Mouse (Mus musculus) erythroblast, embryonic 14.5 days (primary cell): ENCODE data around the gene Kansl2. TPM values are rescaled to one million over a fixed set of nuclear protein-coding genes. Genes with fewer than 3 reads are reported as not detected.

ENCODE experiments used
- H3K27me3 ChIP-seq: 2 replicates; pipeline ENCODE4 v1.6.1; 2012; ENCODE audit warnings: inconsistent platforms; ENCODE audit not compliant: control insufficient read depth
- H3K36me3 ChIP-seq: 2 replicates; pipeline ENCODE4 v1.6.1; 2012; ENCODE audit warnings: mild to moderate bottlenecking, inconsistent platforms; ENCODE audit not compliant: control insufficient read depth
- H3K4me1 ChIP-seq: 2 replicates; pipeline ENCODE4 v1.6.1; 2012; ENCODE audit warnings: inconsistent platforms; ENCODE audit not compliant: control insufficient read depth
- H3K4me3 ChIP-seq: replicated peaks from 2 replicates; pipeline ENCODE3; 2012; ENCODE audit warnings: moderate library complexity, mild to moderate bottlenecking, inconsistent platforms
- H3K9me3 ChIP-seq: 2 replicates; pipeline ENCODE4 v1.6.1; 2012; ENCODE audit warnings: low read length, inconsistent platforms, mixed read lengths; ENCODE audit not compliant: control insufficient read depth
- GATA1 ChIP-seq: IDR thresholded peaks from 2 replicates; pipeline ENCODE4 v1.6.1; 2012; ENCODE audit warnings: low read length, inconsistent platforms, mixed read lengths
- TAL1 ChIP-seq: IDR thresholded peaks from 3 replicates; pipeline ENCODE4 v1.6.1; 2012; ENCODE audit warnings: low read length, inconsistent platforms, mixed read lengths
- polyA plus RNA-seq: library from polyadenylated mRNA; stranded (reverse); fragments of >175 nt; gene quantifications from 2 replicates; pipeline ENCODE4 v1.2.3, GENCODE M21; 2012

Kansl2 gene
- polyA plus RNA-seq, 1 experiment, result 2.3 TPM

DNA sequence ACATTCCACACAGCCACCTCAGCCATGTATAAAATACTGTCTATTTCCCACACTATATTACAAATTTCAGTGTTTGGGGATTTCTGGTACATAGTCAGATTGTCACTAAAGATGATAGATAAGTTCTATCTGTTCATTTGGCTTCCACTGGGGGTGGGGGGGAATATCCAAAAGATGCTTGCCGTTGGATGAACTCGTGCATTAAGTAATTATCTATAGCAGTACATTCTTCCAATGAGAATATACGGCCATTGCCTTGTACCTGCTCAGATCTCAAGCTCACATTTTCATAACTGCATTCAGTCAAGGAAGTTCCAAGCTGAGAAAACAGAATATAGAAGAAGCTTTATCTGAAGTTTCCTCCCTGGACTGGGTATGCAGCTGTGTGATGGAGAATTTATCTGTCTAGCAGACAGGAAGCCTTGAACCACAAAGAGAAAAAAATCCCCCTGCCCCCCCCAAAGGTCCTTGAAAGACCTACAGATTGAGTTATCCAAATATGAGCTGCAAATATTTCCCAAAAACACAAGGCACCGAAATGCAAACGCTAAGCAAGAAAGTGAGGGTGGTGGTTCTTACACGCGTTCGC lies 47.5 kb downstream of the Kansl2 start:
- TF ChIP-seq TAL1 (no peak), GATA1 (no peak)
- no peaks in the 10 kb centered on the region for H3K27me3 ChIP-seq
- H3K4me3 ChIP-seq, result no peak overlapping the region

DNA sequence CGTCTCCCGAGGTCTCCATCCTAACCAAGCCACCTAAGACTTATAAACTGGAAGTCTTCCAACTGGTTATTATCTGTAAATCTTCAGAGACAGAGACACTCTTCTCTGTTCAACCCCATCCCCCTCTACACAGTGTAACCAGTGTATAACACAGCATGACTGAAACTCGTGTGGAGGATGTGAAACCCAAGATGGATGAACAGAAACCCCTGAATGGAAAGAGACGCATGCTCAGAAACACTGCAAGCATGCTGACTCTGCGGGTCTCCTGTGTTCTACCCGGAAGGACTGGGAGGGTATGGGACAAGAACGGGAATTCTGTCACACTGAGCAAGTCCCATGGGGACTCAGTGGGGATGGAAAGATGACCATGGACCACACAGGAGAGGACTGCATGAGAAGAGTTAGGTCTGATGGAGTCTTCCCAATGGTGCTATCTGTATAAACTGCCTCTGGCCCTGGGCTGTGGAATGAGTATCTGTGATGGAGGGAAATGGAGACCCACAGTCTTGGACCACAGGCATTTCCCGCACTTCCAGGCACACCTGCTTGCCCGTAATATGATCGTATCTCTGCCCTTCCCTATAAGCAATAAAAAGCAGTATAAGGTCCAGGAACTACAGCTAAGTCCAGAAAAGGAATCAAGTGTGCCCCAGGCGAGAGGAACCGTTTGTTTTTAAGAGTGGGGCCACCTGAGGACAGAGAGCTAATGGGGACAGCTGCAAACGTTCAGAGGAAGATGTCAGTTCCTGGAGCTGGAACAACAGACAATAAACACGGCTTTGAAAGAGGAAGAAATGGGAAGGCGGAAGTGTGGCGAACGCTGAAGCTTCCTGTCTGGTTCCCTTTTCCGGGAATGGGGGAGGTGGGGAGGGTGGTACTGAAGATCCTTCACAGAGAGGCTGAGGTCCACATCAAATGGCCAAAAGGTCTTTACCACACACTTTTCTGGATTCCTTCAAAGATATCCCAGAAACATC lies 49.9 kb downstream of the Kansl2 start:
- no peaks in the 10 kb centered on the region for H3K36me3 ChIP-seq
- no peak overlapping the region for H3K4me3 ChIP-seq
- H3K4me1 ChIP-seq, result peaks cover 4% of the 10 kb centered on the region
- no peaks in the 10 kb centered on the region for H3K27me3 ChIP-seq
- no peak for TF ChIP-seq TAL1
- peaks cover 7% of the 10 kb centered on the region for H3K9me3 ChIP-seq

More for the DNA sequence above, 47.5 kb downstream of the Kansl2 start:
- Histone ChIP-seq H3K36me3 (no peaks in the 10 kb centered on the region), H3K4me1 (peaks cover 4% of the 10 kb centered on the region), H3K9me3 (peaks cover 7% of the 10 kb centered on the region)

DNA sequence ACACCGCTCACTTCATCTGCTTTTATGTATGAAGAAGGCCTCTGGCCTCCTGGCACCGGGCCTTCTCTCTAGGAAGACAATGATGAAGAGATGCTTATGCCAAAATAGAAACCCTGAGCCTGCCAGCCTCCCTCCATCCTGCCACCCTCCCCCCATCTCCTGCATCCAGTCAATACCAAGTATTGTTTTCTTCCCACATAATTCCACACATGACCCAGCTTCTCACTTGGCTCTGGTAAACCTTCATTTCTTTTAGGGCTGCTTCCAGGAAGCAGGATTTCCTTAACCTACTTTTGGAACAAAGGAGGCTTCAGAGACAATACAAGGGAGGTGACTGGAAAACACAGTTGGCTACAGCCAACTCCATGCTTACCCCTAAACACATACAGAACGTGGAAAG lies 51.4 kb downstream of the Kansl2 start, which contains the start of gene Lalba:
Gene Lalba, minus strand, starts transcription at position 21 of the 400 bp plus-strand sequence.
- no peaks in the 10 kb centered on the region for H3K27me3 ChIP-seq
- H3K9me3 ChIP-seq, result no peaks in the 10 kb centered on the region
- no peaks in the 10 kb centered on the region for H3K36me3 ChIP-seq
- no peak within 1 kb of the TSS for H3K4me3 ChIP-seq
- H3K4me1 ChIP-seq, result no peaks in the 10 kb centered on the region
- no peak for TF ChIP-seq TAL1
- no peak for TF ChIP-seq GATA1

DNA sequence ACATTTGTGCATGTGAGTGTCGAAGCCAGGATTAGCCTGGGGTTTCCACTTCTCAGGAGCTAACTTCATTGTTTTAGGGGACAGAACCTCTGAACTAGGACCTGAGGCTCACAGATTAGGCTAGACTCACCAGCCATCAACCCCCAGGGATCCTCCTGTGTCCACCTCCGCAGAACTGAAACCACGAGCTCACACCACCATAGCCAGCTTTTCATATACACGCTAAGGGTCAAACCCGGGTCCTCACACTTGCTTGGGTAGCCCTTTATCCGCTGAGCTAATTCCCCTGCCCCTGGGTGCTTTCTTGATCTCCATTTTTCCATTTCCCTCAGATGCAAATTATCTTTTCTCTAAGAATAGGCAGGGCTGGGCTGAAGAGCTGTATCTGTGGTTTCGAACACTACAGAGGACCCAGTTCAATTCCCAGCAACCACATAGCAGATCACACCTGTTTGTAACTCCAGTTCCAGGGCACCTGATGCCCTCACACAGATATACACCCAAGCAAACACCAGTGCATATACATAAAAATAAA lies 54.4 kb downstream of the Kansl2 start:
- Histone ChIP-seq H3K4me1 (no peaks in the 10 kb centered on the region), H3K36me3 (no peaks in the 10 kb centered on the region), H3K9me3 (no peaks in the 10 kb centered on the region), H3K27me3 (no peaks in the 10 kb centered on the region), H3K4me3 (no peak overlapping the region)
- TF ChIP-seq TAL1 (no peak), GATA1 (no peak)

DNA sequence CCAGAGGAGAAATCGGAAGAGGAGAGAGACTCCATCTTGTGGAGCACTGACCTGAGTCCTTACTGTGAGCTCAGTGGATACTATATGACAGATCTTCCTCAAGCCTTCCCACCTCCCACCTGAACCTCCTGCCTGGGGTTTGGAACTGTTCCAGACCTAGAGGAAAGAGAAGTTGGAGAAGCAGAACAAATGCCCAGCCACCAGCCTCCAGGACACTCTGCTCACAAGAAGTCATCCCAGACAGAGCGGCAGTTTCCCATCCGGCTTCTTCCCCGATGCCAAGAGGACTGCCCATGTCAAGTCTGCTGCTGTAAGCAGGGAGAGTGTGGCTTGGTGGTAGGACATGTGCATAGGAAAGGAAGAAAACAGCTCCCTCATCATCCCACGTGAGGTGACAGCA lies 57.8 kb downstream of the Kansl2 start:
- Histone ChIP-seq H3K36me3 (no peaks in the 10 kb centered on the region), H3K4me3 (no peak overlapping the region), H3K27me3 (no peaks in the 10 kb centered on the region), H3K4me1 (no peaks in the 10 kb centered on the region), H3K9me3 (no peaks in the 10 kb centered on the region)
- no peak for TF ChIP-seq TAL1
- TF ChIP-seq GATA1, result no peak

DNA sequence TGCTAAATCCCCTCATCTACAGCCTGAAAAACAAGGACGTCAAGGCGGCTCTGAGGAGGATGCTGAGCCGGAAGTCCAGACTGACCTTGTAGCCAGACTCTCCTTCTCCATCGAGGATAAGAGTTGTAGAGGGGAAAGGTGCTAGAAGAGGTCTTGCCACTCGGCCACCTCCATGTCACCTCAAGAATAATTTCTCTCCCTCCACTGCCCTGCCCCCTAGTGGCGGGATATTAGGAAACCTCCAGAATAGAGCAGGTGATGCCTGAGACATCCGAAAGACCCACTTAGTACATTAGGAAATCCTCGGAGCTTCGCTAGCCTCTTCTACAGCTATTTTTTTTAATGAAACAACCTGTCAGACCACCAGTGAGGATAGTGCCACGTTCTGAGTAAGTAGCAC lies 58.7 kb downstream of the Kansl2 start:
- no peaks in the 10 kb centered on the region for H3K27me3 ChIP-seq
- H3K36me3 ChIP-seq, result no peaks in the 10 kb centered on the region
- TF ChIP-seq GATA1 (no peak), TAL1 (no peak)
- H3K4me3 ChIP-seq, result no peak overlapping the region
- no peaks in the 10 kb centered on the region for H3K9me3 ChIP-seq
- no peaks in the 10 kb centered on the region for H3K4me1 ChIP-seq

DNA sequence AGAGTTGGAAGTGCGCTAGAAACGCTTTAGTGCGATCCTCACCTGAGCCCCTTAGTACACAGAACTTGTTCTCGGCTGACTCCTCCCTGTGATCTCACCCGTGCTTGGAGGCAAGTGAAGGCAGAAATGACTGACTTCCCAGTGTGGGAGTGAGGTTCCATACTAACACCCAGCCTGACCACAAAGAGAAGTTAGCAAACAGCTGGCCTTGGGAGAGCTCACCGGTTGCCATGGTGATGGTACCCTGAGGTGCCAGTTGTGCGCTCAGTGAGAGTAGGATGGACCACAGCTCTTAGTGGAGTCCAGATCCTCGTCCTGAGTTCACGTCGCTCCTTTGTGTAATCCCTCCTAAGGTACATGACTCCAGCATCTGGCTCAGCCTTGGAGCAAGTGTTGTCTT lies 59.1 kb downstream of the Kansl2 start:
- no peak for TF ChIP-seq GATA1
- no peak for TF ChIP-seq TAL1
- H3K36me3 ChIP-seq, result no peaks in the 10 kb centered on the region
- no peaks in the 10 kb centered on the region for H3K27me3 ChIP-seq
- H3K4me1 ChIP-seq, result no peaks in the 10 kb centered on the region
- no peak overlapping the region for H3K4me3 ChIP-seq
- H3K9me3 ChIP-seq, result no peaks in the 10 kb centered on the region

DNA sequence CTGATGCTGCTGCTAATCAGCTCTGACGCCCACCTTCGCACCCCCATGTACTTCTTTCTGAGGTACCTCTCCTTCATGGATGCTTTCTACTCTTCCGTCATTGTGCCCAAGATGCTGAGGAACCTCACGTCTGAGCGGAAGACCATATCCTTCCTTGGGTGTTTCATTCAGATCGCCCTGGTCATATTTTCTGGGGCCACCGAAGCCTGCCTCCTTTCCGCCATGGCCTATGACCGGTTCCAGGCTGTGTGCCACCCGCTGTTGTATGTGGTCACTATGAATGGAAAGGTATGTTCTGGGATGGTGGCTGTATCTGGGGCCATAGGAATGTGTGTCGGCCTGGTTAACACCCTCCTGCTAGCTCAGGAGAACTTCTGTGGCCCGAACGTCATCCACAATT lies 62.5 kb downstream of the Kansl2 start:
- Histone ChIP-seq H3K4me3 (no peak overlapping the region), H3K27me3 (no peaks in the 10 kb centered on the region), H3K36me3 (no peaks in the 10 kb centered on the region), H3K9me3 (no peaks in the 10 kb centered on the region), H3K4me1 (no peaks in the 10 kb centered on the region)
- no peak for TF ChIP-seq GATA1
- TF ChIP-seq TAL1, result no peak

DNA sequence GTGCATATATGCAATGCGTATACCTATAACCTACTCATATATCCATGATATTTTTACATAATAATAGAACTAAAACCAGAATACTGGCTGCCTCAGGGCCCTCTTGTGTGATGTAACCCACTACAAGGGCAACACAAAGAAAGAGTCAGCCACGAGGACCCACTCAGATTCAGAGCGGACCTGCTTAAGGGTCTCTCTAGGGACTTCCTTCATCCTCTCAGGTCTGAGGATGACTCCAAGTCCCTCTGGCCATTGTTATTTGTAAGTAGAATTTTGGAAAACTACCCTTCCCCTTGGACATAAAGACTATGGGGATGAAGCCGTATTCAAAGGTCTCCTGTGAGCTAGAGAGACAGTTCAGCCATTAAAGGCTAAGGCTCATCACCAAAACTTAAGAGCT lies 64.5 kb downstream of the Kansl2 start, which contains the start of gene OR5BS1P:
Gene OR5BS1P, plus strand, starts transcription at position 301 of the 400 bp plus-strand sequence.
- Histone ChIP-seq H3K27me3 (no peaks in the 10 kb centered on the region), H3K4me3 (no peak within 1 kb of the TSS), H3K36me3 (no peaks in the 10 kb centered on the region), H3K4me1 (no peaks in the 10 kb centered on the region), H3K9me3 (no peaks in the 10 kb centered on the region)
- TF ChIP-seq GATA1 (no peak), TAL1 (no peak)

Other genes with a start within 250 kb of the Kansl2 start
- gene Zfp641, start 238.1 kb downstream of the Kansl2 start, polyA plus RNA-seq, result 0.03 TPM in 1 of 2 replicates, not detected in the other
- 0.01 TPM in 1 of 2 replicates, not detected in the other for gene Olfr285, start 216.9 kb downstream of the Kansl2 start, polyA plus RNA-seq
- not detected in 2 replicates for gene Olfr284, start 193.3 kb downstream of the Kansl2 start, polyA plus RNA-seq
- gene Olfr283, start 153.3 kb downstream of the Kansl2 start, polyA plus RNA-seq, result not detected in 2 replicates
- gene Olfr282, start 103.0 kb downstream of the Kansl2 start, polyA plus RNA-seq, result not detected in 2 replicates
- 0.01 TPM in 1 of 2 replicates, not detected in the other for gene Olfr281, start 81.7 kb downstream of the Kansl2 start, polyA plus RNA-seq
- not detected in 2 replicates for gene OR5BS1P, start 64.4 kb downstream of the Kansl2 start, polyA plus RNA-seq
- not detected in 2 replicates for gene Lalba, start 51.5 kb downstream of the Kansl2 start, polyA plus RNA-seq
- gene Olfr279, start 41.9 kb downstream of the Kansl2 start, polyA plus RNA-seq, result not detected in 2 replicates
- 0.41 and 0.61 TPM in 2 replicates for gene Ccnt1, start 36.7 kb upstream of the Kansl2 start, polyA plus RNA-seq
- gene 4930415O20Rik, start 36.7 kb upstream of the Kansl2 start, polyA plus RNA-seq, result not detected in 2 replicates
- gene Adcy6, start 75.8 kb upstream of the Kansl2 start, polyA plus RNA-seq, result 1.6 TPM in 2 replicates
- not detected in 2 replicates for gene Cacnb3, start 96.6 kb upstream of the Kansl2 start, polyA plus RNA-seq
- 7.9 and 8.4 TPM in 2 replicates for gene Ddx23, start 128.6 kb upstream of the Kansl2 start, polyA plus RNA-seq
- 0.02 TPM in 1 of 2 replicates, not detected in the other for gene Rnd1, start 143.2 kb upstream of the Kansl2 start, polyA plus RNA-seq
- gene Ccdc65, start 173.9 kb upstream of the Kansl2 start, polyA plus RNA-seq, result 0.08 TPM in 1 of 2 replicates, not detected in the other
- gene Fkbp11, start 193.9 kb upstream of the Kansl2 start, polyA plus RNA-seq, result 0.06 and 0.19 TPM in 2 replicates
- 0.11 and 0.14 TPM in 2 replicates for gene Arf3, start 228.9 kb upstream of the Kansl2 start, polyA plus RNA-seq
- gene Wnt10b, start 243.9 kb upstream of the Kansl2 start, polyA plus RNA-seq, result not detected in 2 replicates